Mouse (Mus musculus) ES-Bruce4 (cell line): ENCODE measurements around the gene Tmem107.

Source experiments
- CTCF ChIP-seq: IDR thresholded peaks from one replicate; pipeline ENCODE4 v1.8.1; 2011; ENCODE audit warnings: low read depth, low read length
- EP300 ChIP-seq: IDR thresholded peaks from 2 replicates; pipeline ENCODE4 v1.6.1; 2011; ENCODE audit warnings: low read depth, low read length; ENCODE audit not compliant: insufficient read depth

- no peak for TF ChIP-seq EP300
- no peak for TF ChIP-seq CTCF
Observed at GRCm38 (mm10) chr11:69121001-69121740, 50.6 kb downstream of the Tmem107 start.
